Mouse (Mus musculus) heart, postnatal 0 days (tissue): ENCODE data around the gene 2810006K23Rik.

Source experiments
- CTCF ChIP-seq: IDR thresholded peaks from 2 replicates; pipeline ENCODE4 v1.5.1; 2016; ENCODE audit warnings: antibody characterized with exemption, control low read depth, low read depth
- EP300 ChIP-seq: IDR thresholded peaks from 2 replicates; pipeline ENCODE4 v1.6.1; 2016; ENCODE audit warnings: antibody characterized with exemption, low read depth

DNA sequence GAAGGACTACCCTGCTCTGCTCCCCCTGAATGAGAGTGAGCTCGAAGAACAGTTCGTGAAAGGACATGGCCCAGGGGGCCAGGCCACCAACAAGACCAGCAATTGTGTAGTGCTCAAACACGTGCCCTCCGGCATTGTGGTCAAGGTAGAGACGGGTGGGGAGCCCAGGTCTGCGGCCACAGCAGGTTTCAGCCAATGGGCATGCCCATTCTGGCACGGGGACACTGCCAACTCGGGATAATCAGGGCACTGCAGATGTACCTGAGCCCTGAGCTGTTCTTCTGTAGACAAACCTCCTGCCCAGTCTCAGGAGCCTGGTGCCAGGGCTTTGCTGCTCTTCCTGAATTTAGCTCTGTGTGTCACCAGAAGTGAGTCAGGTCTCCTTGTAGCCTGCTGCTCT, 10.9 kb downstream of the 2810006K23Rik start:
- TF ChIP-seq CTCF (no peak), EP300 (no peak)
